Mouse (Mus musculus) hindbrain, embryonic 10.5 days (tissue): ENCODE data around the gene Snrpa1. TPM values are rescaled to one million over a fixed set of nuclear protein-coding genes. Genes with fewer than 3 reads are reported as not detected.

Source experiments
- DNase-seq: peaks from one replicate; pipeline ENCODE4 v3.0.0-alpha.2; 2017; ENCODE audit warnings: low spot score
- H3K27ac ChIP-seq: fragments of 300-500 bp; sonication (generic); 2 replicates; pipeline ENCODE4 v1.5.1; 2016; ENCODE audit warnings: mild to moderate bottlenecking, moderate library complexity
- H3K27me3 ChIP-seq: fragments of 300-500 bp; sonication (generic); 2 replicates; pipeline ENCODE4 v1.6.1; 2016; ENCODE audit warnings: mild to moderate bottlenecking; ENCODE audit not compliant: poor library complexity, insufficient read depth, severe bottlenecking
- H3K36me3 ChIP-seq: fragments of 300-500 bp; sonication (generic); 2 replicates; pipeline ENCODE4 v1.6.1; 2016; ENCODE audit warnings: mild to moderate bottlenecking, moderate library complexity
- H3K4me1 ChIP-seq: fragments of 300-500 bp; sonication (generic); replicated peaks from 2 replicates; pipeline ENCODE4 v1.6.1; 2016; ENCODE audit warnings: mild to moderate bottlenecking
- H3K4me3 ChIP-seq: fragments of 300-500 bp; sonication (generic); 2 replicates; pipeline ENCODE4 v1.5.1; 2016; ENCODE audit warnings: mild to moderate bottlenecking, moderate library complexity
- H3K9me3 ChIP-seq: fragments of 300-500 bp; sonication (generic); 2 replicates; pipeline ENCODE4 v1.6.1; 2016; ENCODE audit warnings: mild to moderate bottlenecking, moderate library complexity
- WGBS: fragments of 180-500 bp; shearing (Covaris S2); methylation state at CpG from one replicate; pipeline ENCODE4 v1.1.7; 2016; 5-methylcytosine and 5-hydroxymethylcytosine counted together
- polyA plus RNA-seq: library from polyadenylated mRNA; unstranded; fragments of >200 nt; fragmentation: Nextera tagmentation; extraction: Ambion mirVana; gene quantifications from 2 replicates; pipeline ENCODE4 v1.2.1, GENCODE M21; 2016

Snrpa1 gene
- polyA plus RNA-seq, 1 experiment from 2014 or later = 236 TPM

DNA sequence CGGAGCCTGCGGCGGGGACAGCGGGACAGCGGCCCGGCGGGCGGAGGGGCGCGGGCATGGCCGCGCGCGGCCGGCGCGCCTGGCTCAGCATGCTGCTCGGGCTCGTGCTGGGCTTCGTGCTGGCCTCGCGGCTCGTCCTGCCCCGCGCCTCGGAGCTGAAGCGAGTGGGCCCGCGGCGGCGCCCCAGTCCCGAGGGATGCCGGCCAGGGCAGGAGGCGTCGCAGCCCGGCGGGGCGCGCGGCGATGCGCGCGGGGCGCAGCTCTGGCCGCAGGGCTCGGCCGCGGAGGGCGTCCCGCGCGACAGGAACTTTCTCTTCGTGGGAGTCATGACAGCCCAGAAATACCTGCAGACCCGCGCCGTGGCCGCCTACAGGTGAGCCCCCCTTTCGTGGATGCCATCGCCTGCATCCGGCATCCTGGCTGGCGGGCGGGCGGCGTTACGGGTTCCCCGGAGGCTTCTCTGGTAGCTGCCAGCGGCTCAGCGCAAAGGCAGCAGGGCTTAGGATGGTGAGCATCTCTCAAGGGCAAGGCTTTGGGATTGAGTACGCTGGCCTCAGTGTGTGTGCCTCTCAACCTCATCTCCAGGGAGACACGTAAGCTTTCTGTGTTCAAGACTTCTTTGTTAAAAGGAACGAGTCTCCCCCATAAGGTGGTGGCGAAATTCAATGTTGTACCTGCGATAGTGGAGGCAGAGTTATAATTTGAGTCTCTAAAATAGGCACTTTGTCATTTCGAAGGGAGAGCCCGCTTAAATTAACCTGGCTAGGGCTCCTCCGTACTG, 51.2 kb downstream of the Snrpa1 start:
- Histone ChIP-seq H3K36me3 (peaks cover 9% of the 10 kb centered on the region), H3K27me3 (0 out of 2 replicates have a peak, but pooled peaks cover 2% of the 10 kb centered on the region), H3K27ac (peak overlapping the region; percentile 97), H3K9me3 (no peaks in the 10 kb centered on the region), H3K4me1 (peaks cover 34% of the 10 kb centered on the region), H3K4me3 (peak overlapping the region; percentile 93)
- DNase-seq = peak; percentile 63
- WGBS = under 1% methylated on average over 77 of the region's 77 CpGs

- Histone ChIP-seq H3K4me3 (peak overlapping the region; percentile 93), H3K9me3 (no peaks in the 10 kb centered on the region), H3K27me3 (0 out of 2 replicates have a peak, but pooled peaks cover 2% of the 10 kb centered on the region), H3K27ac (peak overlapping the region; percentile 97), H3K36me3 (peaks cover 9% of the 10 kb centered on the region), H3K4me1 (peaks cover 40% of the 10 kb centered on the region)
- 7% methylated on average over 10 of the region's 10 CpGs for WGBS
- peak; percentile 30 for DNase-seq
Measured at GRCm38 (mm10) chr7:66110636-66111112, 51.9 kb downstream of the Snrpa1 start.

DNA sequence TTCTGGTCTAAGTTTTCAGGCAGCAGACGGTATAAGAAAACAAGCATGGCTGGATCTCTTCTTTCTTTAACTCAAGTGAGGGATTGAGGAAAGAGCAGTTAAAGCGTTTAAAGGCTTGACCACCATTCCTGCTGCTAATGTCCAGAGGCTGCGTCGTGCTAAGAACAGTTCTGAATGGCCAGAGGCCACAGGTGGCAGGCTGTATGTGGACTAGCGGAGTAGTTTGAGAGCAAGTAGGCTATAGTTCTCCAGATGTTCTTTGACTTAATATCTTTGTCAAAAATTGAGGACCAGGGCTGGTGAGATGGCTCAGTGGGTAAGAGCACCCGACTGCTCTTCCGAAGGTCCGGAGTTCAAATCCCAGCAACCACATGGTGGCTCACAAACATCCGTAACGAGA, 52.4 kb downstream of the Snrpa1 start:
- Histone ChIP-seq H3K4me1 (peaks cover 45% of the 10 kb centered on the region), H3K27me3 (0 out of 2 replicates have a peak, but pooled peaks cover 2% of the 10 kb centered on the region), H3K9me3 (no peaks in the 10 kb centered on the region), H3K36me3 (peaks cover 9% of the 10 kb centered on the region), H3K4me3 (peak overlapping the region; percentile 93), H3K27ac (no peak overlapping the region)
- DNase-seq = no peak
- 66% methylated on average over 10 of the region's 10 CpGs for WGBS

DNA sequence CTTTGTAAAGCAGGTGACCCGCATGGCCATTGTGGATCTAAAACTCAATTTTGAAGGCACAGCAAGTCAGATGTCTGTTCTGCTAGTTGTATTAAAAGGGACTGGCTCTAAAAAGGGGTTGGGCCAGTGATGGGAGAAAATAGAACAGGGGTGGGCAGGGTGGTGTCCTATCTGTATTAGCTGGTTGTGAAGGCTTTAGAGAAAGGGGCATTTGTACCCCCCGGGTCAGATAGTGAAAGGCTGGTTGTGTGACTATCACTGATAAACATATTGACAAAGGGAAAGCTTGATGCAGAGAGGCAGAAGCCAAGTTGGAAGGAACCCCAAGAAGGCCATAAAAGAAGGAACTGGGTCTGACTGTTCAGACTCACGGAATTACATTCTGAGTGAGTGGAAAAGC, 54.8 kb downstream of the Snrpa1 start:
- Histone ChIP-seq H3K4me3 (no peak overlapping the region), H3K9me3 (no peaks in the 10 kb centered on the region), H3K4me1 (peaks cover 59% of the 10 kb centered on the region), H3K27ac (no peak overlapping the region), H3K36me3 (peaks cover 9% of the 10 kb centered on the region), H3K27me3 (no peaks in the 10 kb centered on the region)
- WGBS = 93% methylated on average over 3 of the region's 3 CpGs
- DNase-seq = no peak

DNA sequence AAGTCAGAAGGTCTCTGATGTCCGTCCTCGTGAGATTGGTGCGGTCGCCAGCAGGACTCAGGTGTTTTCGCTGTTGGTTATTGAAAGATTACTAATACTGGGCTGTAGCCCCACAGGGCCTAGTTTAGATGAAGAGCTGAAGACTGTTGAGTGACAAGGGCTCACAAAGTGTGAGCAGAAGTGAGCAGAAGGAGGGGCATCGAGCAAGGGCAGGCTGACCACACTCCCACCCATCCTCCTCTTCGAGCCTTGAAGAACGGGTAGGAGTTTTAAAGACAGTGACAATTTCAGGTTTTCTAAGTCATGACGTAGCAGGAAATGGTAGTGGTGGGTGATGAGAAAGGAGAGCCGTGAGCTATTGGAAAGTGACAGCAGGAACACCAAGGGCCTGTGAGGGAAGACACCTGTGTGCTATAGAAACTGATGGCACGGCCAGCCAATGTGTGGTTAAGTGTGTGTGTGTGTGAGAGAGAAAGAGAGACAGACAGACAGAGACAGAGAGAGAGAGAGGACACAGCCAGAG, 57.1 kb downstream of the Snrpa1 start:
- Histone ChIP-seq H3K4me1 (peaks cover 63% of the 10 kb centered on the region), H3K27ac (no peak overlapping the region), H3K36me3 (peaks cover 9% of the 10 kb centered on the region), H3K9me3 (no peaks in the 10 kb centered on the region), H3K4me3 (no peak overlapping the region), H3K27me3 (no peaks in the 10 kb centered on the region)
- WGBS = 89% methylated on average over 11 of the region's 11 CpGs
- no peak for DNase-seq

- Histone ChIP-seq H3K4me3 (no peak overlapping the region), H3K4me1 (peaks cover 62% of the 10 kb centered on the region), H3K36me3 (peaks cover 9% of the 10 kb centered on the region), H3K27me3 (no peaks in the 10 kb centered on the region), H3K9me3 (no peaks in the 10 kb centered on the region), H3K27ac (no peak overlapping the region)
- 87% methylated on average over 8 of the region's 8 CpGs for WGBS
- DNase-seq = no peak
Measured at GRCm38 (mm10) chr7:66116906-66117482, 58.2 kb downstream of the Snrpa1 start.

- Histone ChIP-seq H3K9me3 (no peaks in the 10 kb centered on the region), H3K27ac (no peak overlapping the region), H3K27me3 (no peaks in the 10 kb centered on the region), H3K36me3 (0 out of 2 replicates have a peak, but pooled peaks cover 6% of the 10 kb centered on the region), H3K4me1 (peaks cover 57% of the 10 kb centered on the region), H3K4me3 (no peak overlapping the region)
- 85% methylated on average over 3 of the region's 3 CpGs for WGBS
- no peak for DNase-seq
Measured at GRCm38 (mm10) chr7:66118046-66118445, 59.2 kb downstream of the Snrpa1 start.

DNA sequence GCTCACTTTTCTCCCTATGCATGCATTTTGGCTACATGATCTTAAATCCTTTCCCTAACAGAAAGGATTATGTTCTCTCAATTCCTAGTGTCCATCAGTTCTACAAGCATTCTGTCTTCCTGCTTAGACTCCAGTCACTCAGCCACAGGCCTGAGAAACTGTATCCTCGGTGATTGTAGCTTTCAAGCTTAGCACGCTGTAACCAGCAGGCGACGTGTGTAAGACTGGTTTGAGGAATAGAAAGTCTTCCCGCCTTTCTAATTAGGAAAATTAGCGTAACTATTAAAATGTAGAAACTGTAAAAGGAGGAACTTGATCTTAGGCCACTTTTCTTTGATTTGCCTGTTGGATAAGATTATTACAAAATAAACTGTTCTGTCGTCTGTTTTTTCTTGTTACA, 60.0 kb downstream of the Snrpa1 start:
- WGBS = 85% methylated on average over 7 of the region's 7 CpGs

DNA sequence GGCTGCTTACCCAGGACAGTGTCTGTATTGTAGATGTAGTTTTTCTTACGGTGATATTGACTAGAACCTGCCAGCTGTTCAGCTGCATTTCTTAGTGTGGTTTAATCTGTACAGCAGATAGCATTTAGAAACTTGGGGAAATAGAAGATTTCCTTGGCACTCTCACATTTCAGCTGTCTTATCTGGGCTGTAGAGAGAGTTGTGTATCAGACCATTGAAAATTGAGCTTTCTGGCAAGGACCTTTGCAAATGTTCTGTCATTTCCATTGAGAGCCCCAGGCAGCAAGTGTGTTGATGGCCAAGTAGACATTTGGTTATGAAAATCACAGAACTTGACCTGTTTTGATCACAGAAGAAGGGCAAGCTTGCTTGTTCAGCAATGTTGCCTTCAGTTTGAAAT, 61.3 kb downstream of the Snrpa1 start:
- no peak for DNase-seq
- H3K27me3 ChIP-seq = no peaks in the 10 kb centered on the region
- peaks cover 44% of the 10 kb centered on the region for H3K4me1 ChIP-seq
- H3K36me3 ChIP-seq = peaks cover 8% of the 10 kb centered on the region
- H3K9me3 ChIP-seq = no peaks in the 10 kb centered on the region
- WGBS = 87% methylated on average over 1 of the region's 1 CpGs
- H3K4me3 ChIP-seq = no peak overlapping the region
- no peak overlapping the region for H3K27ac ChIP-seq

More for the DNA sequence above, 60.0 kb downstream of the Snrpa1 start:
- H3K36me3 ChIP-seq = 0 out of 2 replicates have a peak, but pooled peaks cover 6% of the 10 kb centered on the region
- no peaks in the 10 kb centered on the region for H3K9me3 ChIP-seq
- H3K27ac ChIP-seq = no peak overlapping the region
- H3K4me3 ChIP-seq = no peak overlapping the region
- peaks cover 50% of the 10 kb centered on the region for H3K4me1 ChIP-seq
- no peak for DNase-seq
- H3K27me3 ChIP-seq = no peaks in the 10 kb centered on the region

- Histone ChIP-seq H3K27ac (no peak overlapping the region), H3K4me3 (no peak overlapping the region), H3K27me3 (no peaks in the 10 kb centered on the region), H3K9me3 (no peaks in the 10 kb centered on the region), H3K36me3 (peaks cover 15% of the 10 kb centered on the region), H3K4me1 (peaks cover 37% of the 10 kb centered on the region)
- DNase-seq = no peak
- WGBS = 85% methylated on average over 7 of the region's 7 CpGs
Measured at GRCm38 (mm10) chr7:66120702-66121396, 62.0 kb downstream of the Snrpa1 start.
